13 mouse cellular contexts compared by ENCODE assay signal in genomic region chr12:31377241-31377640, GRCm38 (mm10). TPM values are rescaled to one million over a fixed set of nuclear protein-coding genes. Genes with fewer than 3 reads are reported as not detected.
DNase-seq lines count a peak whose midpoint lies in the region; ATAC-seq and TF ChIP-seq lines count a peak whose summit lies in the region.
"Had no signal": no experiment of that assay in that cellular context is flagged by ENCODE, and none has a peak within 500 bp of the region (broad histone marks: within the 10 kb centered on the region; RNA-seq: fewer than 3 reads in every experiment).

No protein-coding gene starts in this region.

- DNase-seq in heart, embryonic 10.5 days (ENCODE audit: low spot score) = no peak
- DNase-seq in heart, adult 9 months (ENCODE audit: low spot score in 2 of 2) = no peak
- DNase-seq in kidney, postnatal 0 days (ENCODE audit: low spot score) = peak; percentile 15
- no peak for DNase-seq in kidney, postnatal 14 days
- peak; percentile 28 for DNase-seq in retina, postnatal 1 day
- DNase-seq in retina, embryonic 14.5 days (ENCODE audit: low spot score) = no peak
- no peak for DNase-seq in left cerebral cortex, adult 9 months (ENCODE audit: low spot score in 2 of 2)
- no peak for DNase-seq in adrenal gland, adult (ENCODE audit: inconsistent age in 2 of 2, low spot score in 1 of 2)
- DNase-seq: cerebellum, adult 9-10 months; kidney, adult 11 months; right cerebral cortex, postnatal 14 days; thymus, postnatal 25 days had no signal

- no peaks in the 10 kb centered on the region for H3K36me3 ChIP-seq in heart, embryonic 10.5 days
- H3K36me3 ChIP-seq in kidney, postnatal 0 days (ENCODE audit: insufficient read depth, low read length) = no peaks in the 10 kb centered on the region

- peak overlapping the region; percentile 16; the same call in 1 of the 2 replicates for H3K4me2 ChIP-seq in kidney, postnatal 0 days (ENCODE audit: low read length)

- H3K9me3 ChIP-seq in heart, embryonic 10.5 days = no peaks in the 10 kb centered on the region
- no peaks in the 10 kb centered on the region for H3K9me3 ChIP-seq in kidney, postnatal 0 days (replicated peaks; ENCODE audit: low read length)

- TF ChIP-seq CTCF in kidney, postnatal 0 days (IDR thresholded peaks at IDR 0.05; ENCODE audit: low read depth) = no peak

- H3K4me1 ChIP-seq in heart, embryonic 10.5 days = peaks cover 35% of the 10 kb centered on the region
- H3K4me1 ChIP-seq in kidney, postnatal 0 days (replicated peaks; ENCODE audit: insufficient read depth, low read length) = 0 out of 2 replicates have a peak, but pooled peaks cover 3% of the 10 kb centered on the region

- peak; percentile 42; the same call in 1 of the 2 replicates for ATAC-seq in kidney, postnatal 0 days (replicated peaks; ENCODE audit: low FRiP score, low read depth)

- peak overlapping the region; percentile 37 for H3K27ac ChIP-seq in heart, embryonic 10.5 days
- H3K27ac ChIP-seq in kidney, postnatal 0 days = no peak overlapping the region
- H3K27ac ChIP-seq: macrophage had no signal

- 62% methylated on average over 11 of the region's 11 CpGs for WGBS in heart, embryonic 10.5 days
- 70% methylated on average over 11 of the region's 11 CpGs for WGBS in kidney, postnatal 0 days

- no peaks in the 10 kb centered on the region for H3K27me3 ChIP-seq in heart, embryonic 10.5 days (ENCODE audit: insufficient read depth, poor library complexity, severe bottlenecking)
- no peaks in the 10 kb centered on the region for H3K27me3 ChIP-seq in kidney, postnatal 0 days (ENCODE audit: insufficient read depth, low read length)

- H3K4me3 ChIP-seq in heart, embryonic 10.5 days = peak overlapping the region; percentile 51; the same call in 1 of the 2 replicates
- H3K4me3 ChIP-seq in kidney, postnatal 0 days (replicated peaks; ENCODE audit: low read depth, low read length) = no peak overlapping the region

- H3K9ac ChIP-seq in kidney, postnatal 0 days (ENCODE audit: low read depth, low read length) = no peak overlapping the region

RNA-seq across cellular contexts. Expression of gene Slc26a3, which starts 13.4 kb away (rescaled TPM):
- polyA plus RNA-seq in heart, embryonic 10.5 days (2016; fragmentation: Nextera tagmentation; extraction: Ambion mirVana) = 0.13 TPM in 1 of 2 replicates, not detected in the other
- polyA plus RNA-seq in kidney, postnatal 0 days (2015; fragmentation: Nextera tagmentation; extraction: Ambion mirVana) = 0.05 TPM in 1 of 2 replicates, not detected in the other
- polyA plus RNA-seq: macrophage had no signal

RNA-seq across cellular contexts. Expression of gene Dld, which starts 26.0 kb away (rescaled TPM):
- polyA plus RNA-seq in heart, embryonic 10.5 days (2016; fragmentation: Nextera tagmentation; extraction: Ambion mirVana) = 166 and 209 TPM in 2 replicates
- polyA plus RNA-seq in kidney, postnatal 0 days (2015; fragmentation: Nextera tagmentation; extraction: Ambion mirVana) = 196 and 202 TPM in 2 replicates

Comparison
In these comparisons a context has a peak if more than half of its experiments do, and no peak if none do; other contexts are left out.
1. DNase-seq: peak in kidney, postnatal 0 days (single experiment) and retina, postnatal 1 day (single experiment); none in heart, embryonic 10.5 days (single experiment), heart, adult 9 months (0 of 2), kidney, postnatal 14 days (single experiment), retina, embryonic 14.5 days (single experiment), left cerebral cortex, adult 9 months (0 of 2) and adrenal gland, adult (0 of 2).